Mouse (Mus musculus): ENCODE measurements around the gene Map4k4.

DNA sequence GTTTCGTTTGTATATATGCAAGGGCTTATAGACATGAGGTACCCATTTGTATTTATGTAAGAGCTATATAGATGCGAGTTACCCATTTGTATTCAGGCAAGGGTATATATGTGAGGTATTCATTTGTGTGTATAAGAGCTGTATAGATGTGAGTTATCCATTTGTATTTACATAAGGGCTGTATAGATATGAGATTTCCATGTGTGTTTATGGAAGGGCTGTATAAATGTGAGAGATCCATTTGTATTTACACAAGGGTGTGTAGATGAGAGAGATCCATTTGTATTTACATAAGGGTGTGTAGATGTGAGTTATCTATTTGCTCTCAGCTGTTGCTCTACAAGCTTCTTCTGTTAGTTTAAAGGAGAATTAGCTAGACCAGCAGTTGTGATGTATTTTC lies 63.7 kb downstream of the Map4k4 start:
- TF ChIP-seq POLR2A (IDR thresholded peaks at IDR 0.05; ENCODE audit: borderline replicate concordance, low read depth, low read length) (no peak), CTCF (IDR thresholded peaks at IDR 0.05; ENCODE audit: low read depth, low read length) (no peak)
